Mouse (Mus musculus) liver, adult (tissue): ENCODE data around the gene Clasp1.

Experiments
- GATA4 ChIP-seq: IDR thresholded peaks from 2 replicates; pipeline ENCODE4 v1.6.1; 2014; ENCODE audit warnings: mild to moderate bottlenecking, low read length; ENCODE audit not compliant: insufficient replicate concordance

The Clasp1 gene

DNA sequence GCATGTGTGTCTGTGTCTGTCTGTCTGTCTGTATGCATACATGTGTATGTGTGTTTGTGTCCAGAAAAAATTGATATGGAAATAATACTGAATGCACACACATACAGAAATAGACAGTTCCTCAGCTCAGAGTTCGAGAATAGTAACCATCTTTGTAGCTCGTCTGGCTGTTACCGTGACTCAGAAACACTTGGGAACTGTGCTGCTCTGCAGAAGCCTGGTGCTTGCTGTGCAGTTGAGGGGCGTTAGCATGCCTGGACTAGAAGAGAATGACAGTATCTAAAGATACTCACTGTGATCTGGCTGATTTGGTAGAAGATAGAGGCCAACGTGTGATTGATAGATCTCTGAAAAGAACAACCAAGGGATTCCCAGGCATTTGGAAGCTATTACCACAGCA, 159.9 kb downstream of the Clasp1 start:
- no peak for TF ChIP-seq GATA4

DNA sequence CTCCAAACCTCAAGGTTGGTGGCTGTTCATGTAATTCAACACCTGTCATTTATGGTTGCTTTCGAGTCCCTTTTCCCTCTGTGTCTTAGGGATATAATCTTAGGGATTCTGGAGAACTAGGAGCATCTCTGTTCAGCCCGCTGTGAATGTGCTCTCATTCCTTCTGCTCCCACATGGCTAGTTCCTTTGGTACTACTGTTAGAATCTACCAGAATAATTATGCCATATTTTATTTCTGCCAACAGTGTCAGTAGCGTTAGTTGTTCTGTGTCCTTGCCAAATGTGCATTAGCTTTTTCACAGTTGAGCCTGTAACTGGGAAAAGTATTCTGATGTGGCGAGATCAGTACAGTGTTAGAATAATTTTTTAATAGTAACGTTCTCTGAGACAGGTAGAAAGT, 162.3 kb downstream of the Clasp1 start:
- TF ChIP-seq GATA4: no peak

GRCm38 (mm10) chr1:118552071-118552470, 163.2 kb downstream of the Clasp1 start:
- no peak for TF ChIP-seq GATA4

GRCm38 (mm10) chr1:118553045-118553444, 164.2 kb downstream of the Clasp1 start:
- no peak for TF ChIP-seq GATA4

DNA sequence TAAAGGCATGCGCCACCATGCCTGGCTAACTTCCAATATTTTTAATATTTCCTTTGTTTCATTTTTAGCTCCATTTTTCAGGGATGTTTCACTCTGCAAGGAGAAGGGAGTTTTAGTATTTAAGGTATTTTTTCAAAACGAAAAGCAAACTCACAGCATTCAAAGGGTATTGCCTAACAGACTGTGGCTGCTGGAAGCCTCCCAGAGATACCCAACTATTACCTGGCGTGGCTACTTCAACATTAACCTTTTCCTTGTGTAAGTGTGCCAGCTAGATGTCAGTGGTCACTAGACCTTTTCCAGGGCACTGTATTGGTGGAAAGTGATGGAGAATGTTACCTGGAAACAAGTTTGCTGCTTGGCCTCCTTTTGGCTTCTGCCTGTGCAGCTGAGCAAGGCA, 164.6 kb downstream of the Clasp1 start:
- TF ChIP-seq GATA4: no peak

DNA sequence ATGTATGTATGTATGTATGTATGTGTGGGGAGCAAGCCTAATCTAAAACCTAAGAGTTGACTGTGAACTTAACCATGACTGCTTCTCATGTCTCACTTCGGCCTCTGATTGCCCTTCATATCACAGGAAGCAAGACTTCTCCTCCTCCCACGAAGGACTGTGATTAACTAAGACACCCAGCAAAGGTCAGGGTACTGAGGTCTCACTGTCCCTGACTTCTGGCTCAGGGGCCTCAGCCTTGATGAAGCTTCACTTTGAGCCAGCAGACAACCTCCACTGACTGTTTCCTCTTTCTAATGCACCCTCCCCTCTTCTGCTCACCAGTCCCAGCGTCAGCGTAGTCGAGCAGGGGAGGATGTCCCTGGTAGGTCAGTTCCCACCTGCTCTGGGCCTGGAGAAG, 166.1 kb downstream of the Clasp1 start:
- TF ChIP-seq GATA4: peak; percentile 33; the same call in 1 of the 2 replicates

DNA sequence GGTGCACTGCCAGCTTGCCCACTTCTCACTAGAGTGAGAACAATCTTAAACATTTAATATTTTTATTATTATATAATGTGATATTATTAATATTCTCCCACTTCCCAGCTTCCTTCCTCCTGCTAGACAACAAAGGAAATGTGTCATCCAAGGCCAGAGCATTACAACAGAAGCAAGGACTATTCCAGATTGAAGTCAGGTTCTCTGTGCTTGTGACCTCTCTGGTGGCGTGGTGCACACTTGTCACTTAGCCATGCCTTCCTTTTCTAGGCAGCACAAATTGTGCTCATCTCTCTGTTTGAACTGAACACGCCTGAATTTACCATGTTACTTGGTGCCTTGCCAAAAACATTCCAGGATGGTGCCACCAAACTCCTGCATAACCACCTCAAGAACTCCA, 170.9 kb downstream of the Clasp1 start:
- no peak for TF ChIP-seq GATA4

DNA sequence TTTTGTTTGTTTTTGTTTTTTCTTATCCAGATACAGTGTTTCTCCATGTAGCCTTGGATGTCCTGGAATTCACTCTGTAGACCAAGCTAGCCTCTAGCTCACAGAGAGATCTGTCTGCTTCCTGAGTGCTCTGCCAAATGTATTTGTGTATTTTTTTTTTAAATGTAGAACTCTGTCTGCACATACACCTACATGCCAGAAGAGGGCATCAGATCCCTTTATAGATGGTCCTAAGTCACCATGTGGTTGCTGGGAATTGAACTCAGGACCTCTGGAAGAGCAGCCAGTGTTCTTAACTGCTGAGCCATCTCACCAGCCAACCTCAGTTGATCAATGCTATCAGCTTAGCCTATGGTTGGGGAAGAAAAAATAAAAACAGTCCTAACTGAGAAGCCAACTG, 175.7 kb downstream of the Clasp1 start:
- TF ChIP-seq GATA4: no peak

- no peak for TF ChIP-seq GATA4
These were observed 178.8 kb downstream of the Clasp1 start for GRCm38 (mm10) chr1:118567659-118568058.

DNA sequence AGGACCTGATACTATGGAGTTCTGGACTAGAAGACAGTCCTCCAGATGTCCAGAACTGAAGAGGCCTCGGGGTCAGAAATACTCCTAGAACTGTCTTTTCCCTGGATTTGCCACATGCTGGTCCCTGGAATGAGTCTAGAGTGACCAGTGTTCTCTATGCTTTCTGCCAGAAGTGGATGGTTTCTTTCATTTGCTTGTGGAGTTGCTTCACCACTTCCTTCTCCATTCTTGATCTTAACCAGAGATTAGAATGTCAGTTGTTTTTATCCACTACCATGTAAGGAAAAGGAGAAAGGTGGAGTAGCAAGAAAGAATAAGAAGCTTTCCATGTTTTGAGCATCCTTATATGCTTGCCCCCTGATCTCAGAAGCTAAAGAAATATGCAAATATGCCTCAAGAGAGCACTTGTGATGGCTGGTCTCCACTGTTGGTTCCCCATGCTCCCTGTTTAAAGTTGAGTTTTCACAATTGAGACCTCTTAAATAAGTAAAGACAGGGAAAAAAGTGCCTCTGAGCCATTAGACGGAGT, 191.4 kb downstream of the Clasp1 start:
- no peak for TF ChIP-seq GATA4

GRCm38 (mm10) chr1:118581179-118581578, 192.3 kb downstream of the Clasp1 start:
- no peak for TF ChIP-seq GATA4

DNA sequence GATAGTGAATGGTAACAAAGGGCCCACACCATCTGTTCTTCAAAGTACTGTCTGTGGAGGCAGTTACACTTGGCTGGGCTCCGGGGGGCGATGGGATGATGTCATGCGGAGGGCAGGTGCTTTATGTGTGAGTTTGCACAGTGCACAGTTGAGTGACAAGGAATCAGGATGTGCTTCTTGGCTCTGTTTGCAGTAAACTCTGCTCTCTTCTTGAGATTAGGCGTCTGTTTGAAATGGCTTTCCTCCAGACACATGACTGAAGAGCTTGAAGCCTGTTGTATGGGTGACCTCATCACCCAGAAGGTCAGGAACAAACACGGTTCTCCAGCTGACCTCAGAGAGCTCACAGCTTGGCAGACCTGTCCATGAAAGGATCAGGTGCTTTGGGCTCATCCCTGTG, 200.9 kb downstream of the Clasp1 start:
- TF ChIP-seq GATA4: no peak

DNA sequence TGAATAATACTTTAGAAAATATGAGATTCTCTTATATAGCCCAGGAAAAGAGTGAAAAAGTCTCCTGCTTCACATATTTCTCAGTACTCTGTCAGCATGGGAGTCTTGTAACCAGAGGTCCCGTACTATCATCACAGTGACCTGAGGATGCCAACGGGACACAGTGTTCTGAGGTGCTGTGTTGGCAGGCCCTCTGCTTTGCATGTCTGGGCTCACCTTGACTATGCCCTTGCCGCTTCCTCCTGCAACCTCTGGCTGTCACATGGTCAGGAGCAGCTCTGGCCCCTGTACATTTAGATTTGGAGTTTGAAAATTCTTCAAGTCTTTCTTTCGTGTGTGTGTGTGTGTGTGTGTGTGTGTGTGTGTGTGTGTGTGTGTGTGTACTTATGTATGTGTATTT, 204.1 kb downstream of the Clasp1 start:
- no peak for TF ChIP-seq GATA4

DNA sequence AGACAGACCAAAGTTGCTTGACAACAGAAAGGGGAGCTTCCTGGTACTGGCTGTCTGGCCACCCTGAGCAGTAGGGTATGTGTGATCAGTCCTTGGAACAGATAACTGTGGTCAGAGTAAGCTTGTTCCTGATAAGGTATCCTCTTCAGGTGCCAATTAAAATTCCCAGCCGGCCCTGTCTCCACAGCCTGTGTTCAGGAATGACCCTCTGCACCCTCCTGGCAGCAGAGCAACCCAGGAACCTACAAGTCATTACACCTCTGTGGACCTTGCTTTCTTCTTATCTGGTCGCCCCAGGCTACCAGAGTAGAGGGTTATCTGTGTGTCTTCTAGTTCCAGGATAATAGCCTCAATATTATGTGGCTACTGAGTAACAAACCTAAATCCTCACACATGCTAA, 206.5 kb downstream of the Clasp1 start:
- peak; percentile 96 for TF ChIP-seq GATA4

- no peak for TF ChIP-seq GATA4
These were observed 208.8 kb downstream of the Clasp1 start for GRCm38 (mm10) chr1:118597475-118598213.

DNA sequence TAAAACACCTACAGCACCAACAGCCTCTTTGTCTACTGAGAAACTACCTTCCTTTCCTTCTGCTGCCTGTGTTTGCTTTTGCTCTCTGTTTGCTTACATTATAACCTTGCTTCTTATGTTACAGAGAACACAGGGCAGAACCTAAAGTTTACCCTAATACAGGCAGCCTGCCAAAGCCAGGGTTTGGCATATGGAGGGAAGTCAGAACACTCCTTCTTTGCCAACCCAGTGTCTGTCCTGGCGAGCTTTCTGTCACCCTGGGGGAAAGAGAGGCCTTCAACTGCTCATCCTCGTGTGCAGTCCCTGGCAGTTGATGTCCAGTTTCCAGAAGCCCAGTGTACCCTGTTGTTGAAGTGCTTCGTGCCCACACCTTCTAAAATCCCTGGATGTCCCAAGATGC, 209.5 kb downstream of the Clasp1 start:
- TF ChIP-seq GATA4: no peak

GRCm38 (mm10) chr1:118613631-118614183, 224.8 kb downstream of the Clasp1 start:
- TF ChIP-seq GATA4: no peak
